Mouse (Mus musculus): ENCODE data around the gene Rara.

Rara gene

GRCm38 (mm10) chr11:98999243-98999642, 71.6 kb downstream of the Rara start:
- DNase-seq (ENCODE audit: low spot score) = no peak

DNA sequence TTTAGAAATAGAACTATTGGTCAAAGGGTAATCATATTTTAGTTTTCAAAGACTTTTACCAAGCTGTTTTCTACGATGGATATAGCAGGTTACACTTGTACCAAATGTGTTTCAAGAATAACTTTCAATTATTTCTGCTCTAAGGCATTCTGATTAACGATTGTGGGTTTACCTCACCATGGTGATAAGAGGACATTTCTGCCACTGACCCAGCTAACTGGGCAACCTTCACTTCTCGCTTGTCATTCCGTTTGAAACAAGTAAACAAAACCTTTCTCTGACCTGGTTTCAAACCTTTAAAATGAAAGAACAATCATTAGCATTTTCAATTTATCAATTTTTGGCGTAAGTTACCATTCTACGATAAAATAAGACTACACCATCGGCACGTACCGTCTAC, 79.2 kb downstream of the Rara start:
- no peak for DNase-seq (ENCODE audit: low spot score)

DNA sequence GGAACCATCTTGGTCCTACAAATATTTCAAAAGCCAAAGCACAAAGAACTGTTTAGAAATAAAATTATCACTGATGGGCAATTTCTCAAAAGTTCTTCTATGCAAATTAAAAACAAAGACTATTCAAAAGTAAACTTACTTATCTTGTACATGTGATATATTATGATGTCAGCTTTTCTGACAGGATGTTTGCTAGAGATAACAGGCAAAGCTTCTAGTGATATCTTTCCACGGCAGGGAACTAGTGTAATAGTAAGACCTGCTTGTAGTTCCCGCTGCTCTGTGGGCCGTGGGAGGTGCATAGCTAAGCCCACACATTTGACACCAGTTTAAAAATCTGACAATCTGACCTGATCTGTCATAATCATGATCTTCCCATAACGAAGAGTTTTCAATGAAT, 82.5 kb downstream of the Rara start:
- no peak for DNase-seq (ENCODE audit: low spot score)

DNA sequence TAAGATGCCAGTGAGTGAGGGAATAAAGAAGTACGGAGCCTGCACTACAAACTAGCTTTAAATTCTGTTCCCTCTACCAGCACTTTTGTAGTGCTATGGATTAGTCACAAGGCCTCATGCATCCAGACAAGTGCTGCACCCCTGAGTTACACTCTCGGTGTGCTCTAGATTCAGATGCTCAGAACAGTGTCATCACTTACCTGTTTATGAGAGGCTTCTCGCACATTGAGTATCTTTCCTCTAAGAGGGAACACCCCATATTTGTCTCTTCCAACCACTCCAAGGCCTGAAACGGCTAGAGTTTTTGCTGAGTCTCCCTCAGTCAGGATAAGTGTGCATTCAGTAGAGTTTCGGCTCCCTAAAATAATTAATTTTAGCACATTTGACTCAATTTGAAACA, 83.1 kb downstream of the Rara start:
- no peak for DNase-seq (ENCODE audit: low spot score)

- DNase-seq (ENCODE audit: low spot score) = no peak
Observed at GRCm38 (mm10) chr11:99013856-99014255, 86.2 kb downstream of the Rara start.

GRCm38 (mm10) chr11:99019844-99020243, 92.2 kb downstream of the Rara start:
- DNase-seq (ENCODE audit: low spot score) = no peak

DNA sequence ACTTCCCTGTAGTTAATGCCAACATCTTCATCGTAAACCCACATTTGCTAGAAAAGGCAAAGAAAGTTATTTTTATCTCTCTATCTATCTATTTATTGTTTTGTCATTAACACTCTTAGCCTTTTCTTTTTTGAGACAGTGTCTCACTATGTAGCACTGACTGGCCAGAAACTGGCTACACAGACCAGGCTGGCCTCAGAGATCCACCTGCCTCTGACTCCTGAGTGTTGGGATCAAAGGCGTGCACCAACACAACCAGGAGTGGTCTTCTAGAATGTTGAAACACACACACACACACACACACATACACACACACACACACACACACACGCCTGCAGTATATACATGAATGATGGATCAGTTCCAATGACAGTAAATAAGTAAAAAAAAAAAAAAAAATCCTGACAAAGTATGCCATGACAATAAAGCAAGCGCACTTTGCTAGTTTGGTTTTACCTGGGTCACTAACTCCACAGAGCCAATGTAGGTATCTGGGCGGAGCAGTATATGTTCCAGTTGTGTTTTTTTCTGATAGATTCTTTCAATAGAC, 94.8 kb downstream of the Rara start:
- DNase-seq (ENCODE audit: low spot score) = no peak

- no peak for DNase-seq (ENCODE audit: low spot score)
Observed at GRCm38 (mm10) chr11:99023094-99023493, 95.5 kb downstream of the Rara start.

GRCm38 (mm10) chr11:99023500-99024467, 96.2 kb downstream of the Rara start, which contains the start of gene Top2a:
TSS of gene Top2a (minus strand) at chr11:99024189.
- DNase-seq (ENCODE audit: low spot score) = peak; percentile 82
